Mouse (Mus musculus) ES-Bruce4 (cell line): ENCODE results near the gene Cldn12.

ENCODE experiments used
- CTCF ChIP-seq: IDR thresholded peaks from one replicate; pipeline ENCODE4 v1.8.1; 2011; ENCODE audit warnings: low read depth, low read length
- EP300 ChIP-seq: IDR thresholded peaks from 2 replicates; pipeline ENCODE4 v1.6.1; 2011; ENCODE audit warnings: low read depth, low read length; ENCODE audit not compliant: insufficient read depth

- TF ChIP-seq CTCF (no peak), EP300 (no peak)
These were observed 46.4 kb upstream of the Cldn12 start for GRCm38 (mm10) chr5:5561041-5561706.
